Mouse (Mus musculus) CH12.LX (cell line): ENCODE measurements around the gene Atp1a4.

Source experiments
- CTCF ChIP-seq, 2 experiments: IDR thresholded peaks in 1 of 2; conservative IDR thresholded peaks in 1 of 2; 2 replicates each; pipeline ENCODE4 v1.5.1; 2011 to 2012; ENCODE audit warnings: low read depth in 2 of 2, low read length in 2 of 2, improper control_type of control experiment in 1 of 2, inconsistent platforms in 1 of 2, mild to moderate bottlenecking in 1 of 2, moderate library complexity in 1 of 2
- EP300 ChIP-seq: IDR thresholded peaks from 2 replicates; pipeline ENCODE4 v1.6.1; 2011; ENCODE audit warnings: low read length, improper control_type of control experiment

DNA sequence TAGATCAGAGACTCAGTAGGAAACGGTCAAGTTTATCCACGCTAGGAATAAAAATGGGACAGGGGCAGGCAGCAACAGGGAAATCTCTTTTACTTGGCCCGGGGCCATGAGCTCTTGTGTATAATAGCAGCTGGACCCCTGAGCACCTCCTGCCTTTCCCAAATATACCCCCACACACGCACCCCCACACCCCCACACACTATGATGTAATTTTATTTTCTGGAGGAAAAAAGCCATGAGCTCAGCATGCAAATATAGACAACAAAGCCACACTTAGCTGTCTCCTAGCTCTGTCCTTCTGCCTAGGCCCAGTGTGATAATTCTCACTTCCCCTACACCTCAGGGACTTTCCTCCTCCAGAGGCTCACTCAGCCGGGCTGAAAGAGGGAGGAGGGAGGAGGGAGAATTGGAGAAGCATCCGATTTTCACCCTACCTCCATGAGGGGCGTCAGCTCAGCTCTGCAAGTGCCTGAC lies 51.1 kb downstream of the Atp1a4 start:
- peak; percentile 71 for TF ChIP-seq EP300
- TF ChIP-seq CTCF (conservative IDR thresholded peaks at IDR 0.05 in 1 of 2, IDR thresholded peaks at IDR 0.05 in 1 of 2; ENCODE audit: low read depth in 2 of 2, low read length in 2 of 2) = no peak
